Mouse (Mus musculus) liver, embryonic 14.5 days (tissue): ENCODE results near the gene Wwc2.

ENCODE experiments used
- CTCF ChIP-seq: IDR thresholded peaks from 2 replicates; pipeline ENCODE4 v1.5.1; 2016; ENCODE audit warnings: antibody characterized with exemption, low read depth, control low read depth
- EP300 ChIP-seq: IDR thresholded peaks from 2 replicates; pipeline ENCODE4 v1.6.1; 2016; ENCODE audit warnings: antibody characterized with exemption, low read depth

DNA sequence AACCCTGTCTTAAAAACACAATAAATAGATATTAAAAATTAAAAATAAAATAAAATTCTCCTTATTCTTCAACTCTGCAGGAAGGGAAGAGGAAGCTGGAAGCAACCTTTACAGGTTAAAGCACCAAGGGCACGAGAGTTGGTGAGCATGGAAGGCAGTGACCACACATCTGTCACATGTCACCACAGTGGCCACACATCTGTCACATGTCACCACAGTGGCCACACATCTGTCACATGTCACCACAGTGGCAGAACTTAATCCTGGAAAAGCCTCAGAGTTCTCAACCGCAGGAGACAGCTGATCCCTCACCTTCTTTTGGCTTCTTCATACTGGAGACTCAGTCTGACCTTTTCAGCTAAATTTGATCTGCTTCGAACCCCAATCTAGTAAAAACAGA, 112.2 kb downstream of the Wwc2 start:
- TF ChIP-seq CTCF (no peak), EP300 (no peak)
